Mouse (Mus musculus) urinary bladder, postnatal 36 days (tissue): ENCODE data around the gene Sbk2.

Experiments
- DNase-seq, 2 experiments: peaks; one replicate each; pipeline ENCODE4 v3.0.0; 2022; ENCODE audit warnings: low spot score in 2 of 2, mixed read lengths in 1 of 2

The Sbk2 gene

GRCm38 (mm10) chr7:4922508-4922907, 41.7 kb downstream of the Sbk2 start:
- peak in 1 of 2 experiments; percentile 36 for DNase-seq

- DNase-seq, result no peak
These were observed 42.3 kb downstream of the Sbk2 start, which contains the start of gene Nat14 for GRCm38 (mm10) chr7:4921824-4922482. Nat14 (plus strand) TSS chr7:4922028.

- no peak for DNase-seq
These were observed 43.0 kb downstream of the Sbk2 start for GRCm38 (mm10) chr7:4920976-4921823.

GRCm38 (mm10) chr7:4920496-4920895, 43.7 kb downstream of the Sbk2 start:
- no peak for DNase-seq

GRCm38 (mm10) chr7:4919971-4920370, 44.2 kb downstream of the Sbk2 start:
- no peak for DNase-seq

GRCm38 (mm10) chr7:4919096-4919495, 45.1 kb downstream of the Sbk2 start:
- no peak for DNase-seq

GRCm38 (mm10) chr7:4918681-4919080, 45.5 kb downstream of the Sbk2 start:
- no peak for DNase-seq

GRCm38 (mm10) chr7:4917494-4917893, 46.7 kb downstream of the Sbk2 start:
- DNase-seq, result no peak

- no peak for DNase-seq
These were observed 48.4 kb downstream of the Sbk2 start for GRCm38 (mm10) chr7:4915669-4916416.

GRCm38 (mm10) chr7:4915007-4915665, 49.1 kb downstream of the Sbk2 start, which contains the start of gene Zfp628:
Zfp628 (plus strand) TSS chr7:4915217.
- DNase-seq, result peak; percentile 91 to 93

GRCm38 (mm10) chr7:4912248-4912647, 52.0 kb downstream of the Sbk2 start:
- DNase-seq, result no peak

- peak in 1 of 2 experiments; percentile 43 for DNase-seq
These were observed 52.6 kb downstream of the Sbk2 start for GRCm38 (mm10) chr7:4911561-4911960.

GRCm38 (mm10) chr7:4906466-4906950, 57.7 kb downstream of the Sbk2 start, which contains the start of gene Gm36210:
Gm36210 (minus strand) TSS chr7:4906516.
- DNase-seq, result no peak

GRCm38 (mm10) chr7:4902404-4902803, 61.8 kb downstream of the Sbk2 start:
- no peak for DNase-seq

- no peak for DNase-seq
These were observed 63.0 kb downstream of the Sbk2 start for GRCm38 (mm10) chr7:4901171-4901570.

- DNase-seq, result no peak
These were observed 63.7 kb downstream of the Sbk2 start for GRCm38 (mm10) chr7:4900523-4900851.

- DNase-seq, result peak in 1 of 2 experiments; percentile 55
These were observed 64.3 kb downstream of the Sbk2 start for GRCm38 (mm10) chr7:4899649-4900522.

GRCm38 (mm10) chr7:4898851-4899648, 65.2 kb downstream of the Sbk2 start:
- peak in 1 of 2 experiments; percentile 33 for DNase-seq

- no peak for DNase-seq
These were observed 69.0 kb downstream of the Sbk2 start for GRCm38 (mm10) chr7:4895186-4895585.
